Mouse (Mus musculus) embryonic facial prominence, embryonic 11.5 days (tissue): ENCODE results near the gene Dab1. TPM values are rescaled to one million over a fixed set of nuclear protein-coding genes. Genes with fewer than 3 reads are reported as not detected.

Source experiments
- ATAC-seq: fragments of 200-750 bp; cut with Nextera tagmentation; replicated peaks from 2 replicates; pipeline ENCODE4 v1.8.0; 2017; ENCODE audit warnings: low read depth; ENCODE audit not compliant: insufficient number of reproducible peaks, low FRiP score, low TSS enrichment
- DNase-seq: peaks from one replicate; pipeline ENCODE4 v3.0.0-alpha.2; 2015; ENCODE audit warnings: low spot score
- H3K27ac ChIP-seq: fragments of 300-500 bp; sonication (generic); replicated peaks from 2 replicates; pipeline ENCODE4 v1.5.1; 2014; ENCODE audit warnings: mild to moderate bottlenecking, low read depth, low read length, control low read depth
- H3K27me3 ChIP-seq: fragments of 300-500 bp; sonication (generic); 2 replicates; pipeline ENCODE4 v1.6.1; 2014; ENCODE audit warnings: mild to moderate bottlenecking, low read length, moderate library complexity, mixed read lengths; ENCODE audit not compliant: control insufficient read depth, insufficient read depth
- H3K36me3 ChIP-seq: fragments of 300-500 bp; sonication (generic); replicated peaks from 2 replicates; pipeline ENCODE4 v1.6.1; 2014; ENCODE audit warnings: low read depth, mild to moderate bottlenecking, low read length, moderate library complexity, mixed read lengths; ENCODE audit not compliant: control insufficient read depth, insufficient read depth
- H3K4me1 ChIP-seq: fragments of 300-500 bp; sonication (generic); 2 replicates; pipeline ENCODE4 v1.6.1; 2014; ENCODE audit warnings: low read length, mixed read lengths; ENCODE audit not compliant: control insufficient read depth, insufficient read depth
- H3K4me2 ChIP-seq: fragments of 300-500 bp; sonication (generic); 2 replicates; pipeline ENCODE4 v1.6.1; 2014; ENCODE audit warnings: low read depth, mild to moderate bottlenecking, control low read depth, low read length, moderate library complexity
- H3K4me3 ChIP-seq: fragments of 300-500 bp; sonication (generic); 2 replicates; pipeline ENCODE4 v1.5.1; 2014; ENCODE audit warnings: low read depth, low read length, control low read depth
- H3K9ac ChIP-seq: fragments of 300-500 bp; sonication (generic); replicated peaks from 2 replicates; pipeline ENCODE4 v1.6.1; 2014; ENCODE audit warnings: mild to moderate bottlenecking, control low read depth, low read length
- H3K9me3 ChIP-seq: fragments of 300-500 bp; sonication (generic); replicated peaks from 2 replicates; pipeline ENCODE4 v1.6.1; 2016; ENCODE audit warnings: mild to moderate bottlenecking, low read length, inconsistent platforms, mixed read lengths; ENCODE audit not compliant: control insufficient read depth
- WGBS: fragments of 180-500 bp; shearing (Covaris S2); extraction: QIAGEN DNeasy Blood & Tissue Kit; methylation state at CpG from one replicate; pipeline ENCODE4 v1.1.7; 2014; 5-methylcytosine and 5-hydroxymethylcytosine counted together
- polyA plus RNA-seq: library from polyadenylated mRNA; unstranded; fragments of >200 nt; fragmentation: Nextera tagmentation; extraction: Ambion mirVana; gene quantifications from 2 replicates; pipeline ENCODE4 v1.2.1, GENCODE M21; 2014

The Dab1 gene
- polyA plus RNA-seq, 1 experiment from 2014 or later, result 17.6 TPM

DNA sequence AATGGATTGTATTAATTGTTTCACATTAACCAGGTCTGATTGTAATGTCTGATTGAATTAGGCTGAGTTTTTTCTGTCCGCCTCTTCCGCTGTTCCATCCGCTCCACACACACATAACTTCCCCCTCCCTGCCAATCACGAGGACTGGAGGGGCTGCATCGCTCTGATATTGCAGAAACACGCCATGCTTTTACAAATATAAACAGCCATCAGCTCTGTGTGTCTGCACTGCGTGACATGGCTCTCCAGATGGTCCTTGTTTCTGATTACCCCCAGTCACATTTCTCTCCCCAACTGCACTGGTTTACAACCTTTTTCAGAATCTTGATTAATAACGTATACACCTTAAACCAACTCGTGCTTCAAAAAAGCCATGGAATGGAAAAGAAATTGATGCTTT lies 831.5 kb downstream of the Dab1 start:
- H3K9me3 ChIP-seq, result no peaks in the 10 kb centered on the region
- H3K4me3 ChIP-seq, result no peak overlapping the region
- H3K27ac ChIP-seq, result no peak overlapping the region
- no peak overlapping the region for H3K9ac ChIP-seq
- DNase-seq (no peak), ATAC-seq (no peak)
- no peaks in the 10 kb centered on the region for H3K36me3 ChIP-seq
- no peaks in the 10 kb centered on the region for H3K4me1 ChIP-seq
- no peaks in the 10 kb centered on the region for H3K27me3 ChIP-seq
- no peak overlapping the region for H3K4me2 ChIP-seq
- WGBS, result 80% methylated on average over 9 of the region's 9 CpGs

DNA sequence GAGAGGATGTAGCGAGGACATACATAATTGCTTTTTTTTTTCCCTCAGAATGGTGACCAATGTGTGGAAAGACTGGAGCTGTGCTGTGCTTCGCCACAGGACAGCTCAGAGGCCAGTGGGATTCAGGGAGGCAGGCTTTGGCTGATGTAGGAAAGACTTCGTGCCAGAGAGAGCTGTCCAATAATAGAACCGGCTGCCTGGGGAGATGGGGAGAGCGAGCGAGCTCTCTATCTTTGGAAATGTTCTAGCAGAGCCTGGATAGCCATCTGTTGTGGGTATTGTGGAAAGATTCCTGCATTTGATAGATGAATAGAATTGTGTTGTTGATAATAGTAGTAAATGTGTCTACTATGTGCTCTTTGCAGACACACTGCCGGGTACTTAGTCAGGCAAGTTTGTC lies 833.4 kb downstream of the Dab1 start:
- no peaks in the 10 kb centered on the region for H3K36me3 ChIP-seq
- H3K4me2 ChIP-seq, result no peak overlapping the region
- H3K4me1 ChIP-seq, result no peaks in the 10 kb centered on the region
- DNase-seq (no peak), ATAC-seq (no peak)
- no peak overlapping the region for H3K27ac ChIP-seq
- no peaks in the 10 kb centered on the region for H3K9me3 ChIP-seq
- 70% methylated on average over 7 of the region's 7 CpGs for WGBS
- H3K9ac ChIP-seq, result no peak overlapping the region
- H3K27me3 ChIP-seq, result no peaks in the 10 kb centered on the region
- no peak overlapping the region for H3K4me3 ChIP-seq

DNA sequence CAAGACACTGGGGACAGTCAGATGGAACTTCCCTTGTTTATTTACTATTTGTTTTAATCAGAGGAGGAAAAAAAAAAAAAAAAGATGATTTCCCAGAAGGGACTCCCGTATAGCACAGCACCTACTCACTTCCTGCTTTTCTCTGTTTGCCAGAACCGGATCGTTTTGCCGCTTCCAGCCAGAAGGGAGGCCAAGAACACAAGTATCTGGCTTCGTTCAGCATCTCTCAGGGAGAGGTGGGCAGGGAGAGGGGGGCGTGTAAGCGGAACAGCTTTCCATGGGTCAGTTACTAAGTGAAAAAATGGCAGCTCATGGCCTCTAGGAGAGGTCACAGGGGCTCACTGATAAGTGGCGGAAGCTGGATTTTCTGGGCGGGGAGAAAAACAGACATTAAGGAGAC lies 836.0 kb downstream of the Dab1 start:
- ATAC-seq (no peak), DNase-seq (no peak)
- Histone ChIP-seq H3K36me3 (no peaks in the 10 kb centered on the region), H3K4me3 (no peak overlapping the region), H3K9me3 (no peaks in the 10 kb centered on the region), H3K9ac (no peak overlapping the region), H3K27me3 (no peaks in the 10 kb centered on the region), H3K27ac (no peak overlapping the region), H3K4me2 (no peak overlapping the region), H3K4me1 (no peaks in the 10 kb centered on the region)
- WGBS, result 53% methylated on average over 9 of the region's 9 CpGs

DNA sequence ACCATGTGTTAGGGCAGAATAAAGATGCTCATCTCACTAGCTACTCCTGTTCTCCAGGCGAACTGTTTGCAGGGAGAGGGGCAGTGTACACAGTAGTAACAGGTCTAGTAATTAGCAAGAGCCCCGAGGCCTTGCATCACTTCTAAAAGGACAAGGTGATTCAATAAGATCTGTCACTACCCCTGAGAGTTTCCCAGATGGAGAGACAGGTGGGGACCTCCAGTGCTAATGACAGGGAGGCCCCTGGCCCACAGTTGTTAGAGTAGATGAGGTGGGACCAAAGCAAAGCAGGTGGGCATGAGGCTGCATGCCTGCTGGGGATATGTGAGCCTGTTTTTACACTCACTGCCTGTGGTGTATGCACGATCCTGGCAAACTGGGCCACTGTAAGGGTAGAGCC lies 836.6 kb downstream of the Dab1 start:
- H3K27me3 ChIP-seq, result no peaks in the 10 kb centered on the region
- H3K4me3 ChIP-seq, result no peak overlapping the region
- no peak overlapping the region for H3K4me2 ChIP-seq
- H3K4me1 ChIP-seq, result no peaks in the 10 kb centered on the region
- H3K9ac ChIP-seq, result no peak overlapping the region
- DNase-seq (no peak), ATAC-seq (no peak)
- H3K9me3 ChIP-seq, result no peaks in the 10 kb centered on the region
- 71% methylated on average over 3 of the region's 3 CpGs for WGBS
- H3K36me3 ChIP-seq, result no peaks in the 10 kb centered on the region
- H3K27ac ChIP-seq, result no peak overlapping the region

DNA sequence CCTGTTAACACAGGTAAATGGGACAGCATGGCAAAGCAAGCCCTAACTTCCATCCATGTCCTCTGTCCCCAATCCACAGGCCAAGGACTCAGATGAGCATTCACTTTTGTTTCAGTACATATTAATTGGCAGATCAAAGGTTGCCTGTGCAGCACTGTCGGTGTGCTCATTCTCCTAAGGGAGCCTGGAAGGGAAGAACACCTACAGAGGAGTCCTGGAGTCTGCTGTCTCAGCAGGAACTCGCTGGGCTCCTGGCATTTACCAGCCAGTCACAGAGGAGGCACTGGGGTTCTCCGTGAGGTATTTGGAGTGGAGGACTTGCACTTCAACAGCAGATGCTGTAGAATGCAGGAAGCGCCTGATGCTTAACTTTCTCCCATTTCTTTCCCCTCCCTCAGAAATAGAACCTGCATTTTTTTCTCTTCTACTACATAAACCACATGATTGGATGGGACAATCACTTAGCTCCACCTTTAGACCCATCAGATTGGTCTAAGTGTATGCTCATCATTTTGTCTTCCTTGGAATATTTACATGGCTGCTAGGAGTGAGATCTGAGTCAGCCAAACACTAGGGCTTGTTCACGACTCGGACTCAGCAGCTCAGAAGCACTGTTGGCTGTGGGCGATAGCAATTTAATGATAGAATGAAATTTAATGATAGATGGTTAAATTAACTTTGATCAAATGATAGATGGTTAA lies 837.2 kb downstream of the Dab1 start:
- Histone ChIP-seq H3K36me3 (no peaks in the 10 kb centered on the region), H3K4me2 (no peak overlapping the region), H3K4me1 (no peaks in the 10 kb centered on the region), H3K27ac (no peak overlapping the region), H3K9ac (no peak overlapping the region), H3K27me3 (no peaks in the 10 kb centered on the region), H3K9me3 (no peaks in the 10 kb centered on the region), H3K4me3 (no peak overlapping the region)
- WGBS, result 88% methylated on average over 7 of the region's 7 CpGs
- no peak for DNase-seq
- no peak for ATAC-seq

DNA sequence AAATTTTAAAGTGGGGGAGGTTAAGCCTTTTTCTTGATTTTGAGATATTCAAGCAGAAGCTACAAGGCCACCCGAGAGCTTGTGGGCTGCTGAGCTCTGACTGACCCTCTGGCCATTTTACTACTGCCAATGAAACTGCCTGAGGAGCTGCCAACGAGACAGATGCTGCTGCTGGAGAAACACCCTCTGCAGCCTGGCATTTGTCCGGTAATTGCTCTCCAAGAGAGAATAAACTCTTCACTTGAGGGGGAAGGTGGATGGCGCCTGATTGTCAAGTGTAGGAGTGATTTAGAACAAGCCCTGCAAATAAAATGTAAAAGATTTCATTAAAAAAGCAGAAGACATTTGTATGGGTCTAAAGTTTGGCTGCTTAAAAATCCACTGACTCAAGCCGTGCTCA lies 839.6 kb downstream of the Dab1 start:
- Histone ChIP-seq H3K27me3 (no peaks in the 10 kb centered on the region), H3K4me1 (no peaks in the 10 kb centered on the region), H3K4me2 (no peak overlapping the region), H3K9me3 (no peaks in the 10 kb centered on the region), H3K36me3 (no peaks in the 10 kb centered on the region), H3K27ac (no peak overlapping the region), H3K4me3 (no peak overlapping the region), H3K9ac (no peak overlapping the region)
- DNase-seq (no peak), ATAC-seq (no peak)
- 79% methylated on average over 5 of the region's 5 CpGs for WGBS

DNA sequence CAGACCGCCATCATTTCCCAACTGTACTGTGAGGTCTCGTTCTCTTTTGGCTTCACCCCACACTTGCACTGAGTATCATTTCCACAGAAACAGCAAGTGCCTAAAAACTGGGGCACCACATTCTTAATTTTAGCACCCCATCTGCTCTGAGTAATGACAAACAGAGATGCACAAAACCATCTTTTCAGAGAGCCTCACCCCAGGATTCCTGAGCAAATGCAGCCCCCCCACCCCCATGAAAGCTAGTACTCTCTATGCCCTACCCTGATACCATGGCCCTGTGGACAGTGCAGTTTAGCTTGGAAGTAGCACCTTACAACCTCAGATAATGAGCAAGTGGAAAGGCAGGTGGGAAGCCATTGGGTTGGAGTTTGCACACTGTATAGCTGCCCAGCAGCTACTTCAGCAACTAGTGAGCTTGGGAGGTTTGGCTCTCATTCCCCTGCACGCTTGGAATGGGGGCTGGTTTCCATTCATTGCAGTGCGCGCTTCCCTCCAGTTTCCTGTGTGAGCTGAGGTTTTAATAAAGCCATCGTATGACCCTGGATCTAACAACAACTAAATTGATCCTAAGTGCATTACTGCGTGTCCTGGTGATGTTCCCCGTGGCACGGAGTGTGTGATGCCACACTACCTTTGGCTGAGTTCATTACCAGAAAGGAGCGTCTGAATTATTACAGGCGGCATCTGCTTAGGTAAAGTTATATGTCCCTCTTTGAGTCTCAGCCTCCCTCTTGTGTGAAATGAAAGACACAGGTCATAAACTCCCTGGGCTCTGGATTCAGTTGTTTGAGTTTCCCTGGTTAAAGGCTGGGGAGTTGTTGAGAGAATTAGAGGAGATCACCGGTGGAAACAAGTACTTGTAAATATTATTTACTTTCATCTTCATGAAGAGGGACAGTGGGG lies 842.2 kb downstream of the Dab1 start:
- H3K27ac ChIP-seq, result no peak overlapping the region
- H3K4me2 ChIP-seq, result no peak overlapping the region
- 87% methylated on average over 12 of the region's 12 CpGs for WGBS
- H3K4me1 ChIP-seq, result no peaks in the 10 kb centered on the region
- no peaks in the 10 kb centered on the region for H3K9me3 ChIP-seq
- no peak overlapping the region for H3K4me3 ChIP-seq
- ATAC-seq (no peak), DNase-seq (no peak)
- no peaks in the 10 kb centered on the region for H3K36me3 ChIP-seq
- H3K9ac ChIP-seq, result no peak overlapping the region
- H3K27me3 ChIP-seq, result no peaks in the 10 kb centered on the region
